Mouse (Mus musculus) heart, postnatal 0 days (tissue): ENCODE results near the gene Rnpep. TPM values are rescaled to one million over a fixed set of nuclear protein-coding genes. Genes with fewer than 3 reads are reported as not detected.
"Not testable (repeated sequence)": the region's sequence is repeated elsewhere in the genome, so short reads cannot be mapped to it uniquely, and the experiment has no call there.

Source experiments
- ATAC-seq: fragments of 200-750 bp; cut with Nextera tagmentation; 2 replicates; pipeline ENCODE4 v1.8.0; 2017; ENCODE audit warnings: low read depth, moderate number of reproducible peaks, moderate library complexity; ENCODE audit not compliant: insufficient read depth
- DNase-seq: peaks from one replicate; pipeline ENCODE4 v3.0.0-alpha.2; 2016; ENCODE audit warnings: low spot score
- H3K27ac ChIP-seq: fragments of 300-500 bp; sonication (generic); 2 replicates; pipeline ENCODE4 v1.5.1; 2014; ENCODE audit warnings: low read depth, mild to moderate bottlenecking
- H3K27me3 ChIP-seq: fragments of 300-500 bp; sonication (generic); 2 replicates; pipeline ENCODE4 v1.6.1; 2014; ENCODE audit warnings: low read length, mixed read lengths; ENCODE audit not compliant: control insufficient read depth, insufficient read depth
- H3K36me3 ChIP-seq: fragments of 300-500 bp; sonication (generic); replicated peaks from 2 replicates; pipeline ENCODE4 v1.6.1; 2014; ENCODE audit warnings: low read length, mixed read lengths; ENCODE audit not compliant: control insufficient read depth, insufficient read depth
- H3K4me1 ChIP-seq: fragments of 300-500 bp; sonication (generic); 2 replicates; pipeline ENCODE4 v1.6.1; 2014; ENCODE audit warnings: antibody characterized with exemption; ENCODE audit not compliant: control insufficient read depth, insufficient read depth
- H3K4me2 ChIP-seq: fragments of 300-500 bp; sonication (generic); 2 replicates; pipeline ENCODE4 v1.6.1; 2014; ENCODE audit warnings: low read depth, mild to moderate bottlenecking, low read length, moderate library complexity
- H3K4me3 ChIP-seq: fragments of 300-500 bp; sonication (generic); 2 replicates; pipeline ENCODE4 v1.5.1; 2014; ENCODE audit warnings: low read depth, low read length
- H3K9ac ChIP-seq: fragments of 300-500 bp; sonication (generic); replicated peaks from 2 replicates; pipeline ENCODE4 v1.6.1; 2014; ENCODE audit warnings: low read depth, low read length, mixed read lengths
- H3K9me3 ChIP-seq: fragments of 300-500 bp; sonication (generic); replicated peaks from 2 replicates; pipeline ENCODE4 v1.6.1; 2016; ENCODE audit warnings: low read length; ENCODE audit not compliant: control insufficient read depth
- CTCF ChIP-seq: IDR thresholded peaks from 2 replicates; pipeline ENCODE4 v1.5.1; 2016; ENCODE audit warnings: antibody characterized with exemption, control low read depth, low read depth
- EP300 ChIP-seq: IDR thresholded peaks from 2 replicates; pipeline ENCODE4 v1.6.1; 2016; ENCODE audit warnings: antibody characterized with exemption, low read depth
- WGBS: fragments of 180-500 bp; shearing (Covaris S2); extraction: QIAGEN DNeasy Blood & Tissue Kit; methylation state at CpG from one replicate; pipeline ENCODE4 v1.1.7; 2014; 5-methylcytosine and 5-hydroxymethylcytosine counted together
- polyA plus RNA-seq: library from polyadenylated mRNA; unstranded; fragments of >200 nt; fragmentation: Nextera tagmentation; extraction: Ambion mirVana; gene quantifications from 2 replicates; pipeline ENCODE4 v1.2.1, GENCODE M21; 2015
- total RNA-seq: library from RNA; depleted of rRNA; stranded (reverse); fragments of >200 nt; gene quantifications from 2 replicates; pipeline ENCODE4 v1.2.3, GENCODE M21; 2014; ENCODE audit warnings: low replicate concordance

The Rnpep gene
- total and polyA plus RNA-seq, 2 experiments from 2014 or later, result 25.3 to 41.2 TPM

- Histone ChIP-seq H3K4me3 (no peak overlapping the region), H3K9ac (no peak overlapping the region), H3K27ac (no peak overlapping the region), H3K4me2 (no peak overlapping the region), H3K4me1 (no peaks in the 10 kb centered on the region), H3K27me3 (0 out of 2 replicates have a peak, but pooled peaks cover 3% of the 10 kb centered on the region), H3K36me3 (no peaks in the 10 kb centered on the region), H3K9me3 (no peaks in the 10 kb centered on the region)
- no peak for DNase-seq
- 81% methylated on average over 12 of the region's 12 CpGs for WGBS
- no peak for TF ChIP-seq CTCF
- TF ChIP-seq EP300, result no peak
- no peak for ATAC-seq
Measured at GRCm38 (mm10) chr1:135234771-135235170, 49.1 kb downstream of the Rnpep start.

- no peaks in the 10 kb centered on the region for H3K4me1 ChIP-seq
- H3K27ac ChIP-seq, result no peak overlapping the region
- H3K27me3 ChIP-seq, result peaks cover 5% of the 10 kb centered on the region; the same call in 1 of the 2 replicates
- 83% methylated on average over 6 of the region's 6 CpGs for WGBS
- H3K4me3 ChIP-seq, result no peak overlapping the region
- H3K4me2 ChIP-seq, result no peak overlapping the region
- no peak for DNase-seq
- H3K36me3 ChIP-seq, result no peaks in the 10 kb centered on the region
- no peaks in the 10 kb centered on the region for H3K9me3 ChIP-seq
- no peak overlapping the region for H3K9ac ChIP-seq
- no peak for TF ChIP-seq CTCF
- TF ChIP-seq EP300, result no peak
- ATAC-seq, result no peak
Measured at GRCm38 (mm10) chr1:135233961-135234360, 49.9 kb downstream of the Rnpep start.

- not testable (repeated sequence) for H3K4me1 ChIP-seq, H3K9ac ChIP-seq, ATAC-seq, H3K4me3 ChIP-seq, H3K9me3 ChIP-seq, DNase-seq, H3K27ac ChIP-seq, H3K36me3 ChIP-seq, H3K27me3 ChIP-seq, H3K4me2 ChIP-seq
- 66% methylated on average over 20 of the region's 20 CpGs for WGBS
Measured at GRCm38 (mm10) chr1:135231878-135232277, 52.0 kb downstream of the Rnpep start.

DNA sequence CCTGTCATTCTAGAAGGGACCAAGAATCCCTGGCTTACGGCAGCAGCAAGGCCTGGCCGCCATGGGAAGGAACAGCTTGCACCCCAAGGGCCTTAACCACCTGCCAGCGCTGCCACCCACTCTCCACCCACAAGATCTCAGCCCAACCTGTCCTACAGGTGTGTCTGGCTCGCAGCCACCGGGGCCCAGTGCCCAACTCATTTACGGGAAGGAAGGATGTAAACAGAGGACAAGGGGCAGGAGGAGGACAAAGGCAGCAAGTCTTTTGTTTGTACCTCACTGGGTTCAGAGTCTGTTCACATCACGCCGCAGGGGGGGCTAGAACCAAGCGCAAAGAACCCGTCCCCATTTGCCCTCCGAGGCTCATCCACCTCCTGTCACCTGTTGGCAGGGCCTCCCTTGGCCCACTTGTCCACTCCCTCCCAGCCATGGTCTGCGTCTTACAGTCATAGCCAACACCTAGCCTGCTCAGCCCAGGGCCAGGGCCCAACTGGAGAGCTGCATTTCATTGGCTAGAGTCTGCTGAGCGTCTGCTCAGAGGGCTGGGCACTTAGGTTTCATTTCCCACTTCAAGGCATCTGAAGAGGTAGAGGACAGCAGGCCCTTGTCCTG, 56.4 kb downstream of the Rnpep start:
- H3K27me3 ChIP-seq, result peaks cover 8% of the 10 kb centered on the region; the same call in 1 of the 2 replicates
- no peak for ATAC-seq
- H3K27ac ChIP-seq, result no peak overlapping the region
- no peaks in the 10 kb centered on the region for H3K36me3 ChIP-seq
- H3K9ac ChIP-seq, result no peak overlapping the region
- H3K9me3 ChIP-seq, result no peaks in the 10 kb centered on the region
- TF ChIP-seq CTCF (no peak), EP300 (no peak)
- no peak overlapping the region for H3K4me2 ChIP-seq
- DNase-seq, result no peak
- H3K4me1 ChIP-seq, result no peaks in the 10 kb centered on the region
- WGBS, result 83% methylated on average over 13 of the region's 13 CpGs
- H3K4me3 ChIP-seq, result no peak overlapping the region

- H3K36me3 ChIP-seq, result no peaks in the 10 kb centered on the region
- DNase-seq (no peak), ATAC-seq (no peak)
- no peak overlapping the region for H3K27ac ChIP-seq
- no peak for TF ChIP-seq CTCF
- TF ChIP-seq EP300, result no peak
- no peak overlapping the region for H3K4me2 ChIP-seq
- H3K9ac ChIP-seq, result no peak overlapping the region
- H3K4me1 ChIP-seq, result no peaks in the 10 kb centered on the region
- H3K4me3 ChIP-seq, result no peak overlapping the region
- H3K9me3 ChIP-seq, result no peaks in the 10 kb centered on the region
- H3K27me3 ChIP-seq, result peaks cover 8% of the 10 kb centered on the region; the same call in 1 of the 2 replicates
- 43% methylated on average over 6 of the region's 6 CpGs for WGBS
Measured at GRCm38 (mm10) chr1:135224981-135225604, 58.8 kb downstream of the Rnpep start.

- H3K4me1 ChIP-seq, result no peaks in the 10 kb centered on the region
- 0 out of 2 replicates have a peak, but pooled peaks cover 6% of the 10 kb centered on the region for H3K27me3 ChIP-seq
- WGBS, result 61% methylated on average over 3 of the region's 3 CpGs
- H3K4me3 ChIP-seq, result no peak overlapping the region
- H3K4me2 ChIP-seq, result no peak overlapping the region
- ATAC-seq (no peak), DNase-seq (no peak)
- TF ChIP-seq CTCF (no peak), EP300 (no peak)
- H3K9me3 ChIP-seq, result no peaks in the 10 kb centered on the region
- no peak overlapping the region for H3K27ac ChIP-seq
- H3K36me3 ChIP-seq, result no peaks in the 10 kb centered on the region
- H3K9ac ChIP-seq, result no peak overlapping the region
Measured at GRCm38 (mm10) chr1:135224147-135224546, 59.7 kb downstream of the Rnpep start.
